Mouse (Mus musculus) liver, adult 2 months (tissue): ENCODE data around the gene Tigd3. TPM values are rescaled to one million over a fixed set of nuclear protein-coding genes. Genes with fewer than 3 reads are reported as not detected.
A peak's percentile ranks its signal among the peaks of the same experiment; 100 is the strongest.

Experiments
- DNase-seq: peaks from one replicate; pipeline ENCODE4 v3.0.0-alpha.2; 2011; ENCODE audit warnings: low read depth, low spot score; ENCODE audit errors: extremely low read depth
- H3K27ac ChIP-seq: fragments of 200-500 bp; replicated peaks from 2 replicates; pipeline ENCODE4 v1.5.1; 2012; ENCODE audit warnings: low read depth, mild to moderate bottlenecking, control low read depth, inconsistent platforms, low read length; ENCODE audit not compliant: insufficient read depth
- H3K27me3 ChIP-seq: fragments of 200-500 bp; 2 replicates; pipeline ENCODE4 v1.6.1; 2012; ENCODE audit warnings: mild to moderate bottlenecking, moderate library complexity, low read length, inconsistent platforms; ENCODE audit not compliant: control insufficient read depth, insufficient read depth
- H3K36me3 ChIP-seq: fragments of 200-500 bp; 2 replicates; pipeline ENCODE4 v1.6.1; 2012; ENCODE audit warnings: low read length, inconsistent platforms; ENCODE audit not compliant: control insufficient read depth, insufficient read depth
- H3K4me1 ChIP-seq: fragments of 200-500 bp; 2 replicates; pipeline ENCODE4 v1.6.1; 2011; ENCODE audit warnings: low read length; ENCODE audit not compliant: control insufficient read depth, insufficient read depth
- H3K4me3 ChIP-seq: fragments of 200-500 bp; 2 replicates; pipeline ENCODE4 v1.5.1; 2011; ENCODE audit warnings: low read depth, mild to moderate bottlenecking, control low read depth, low read length, moderate library complexity; ENCODE audit not compliant: insufficient read depth
- H3K79me2 ChIP-seq: fragments of 200-500 bp; 2 replicates; pipeline ENCODE4 v1.6.1; 2012; ENCODE audit warnings: inconsistent platforms, mild to moderate bottlenecking, low read length, moderate library complexity; ENCODE audit not compliant: control insufficient read depth, insufficient read depth
- H3K9ac ChIP-seq: fragments of 200-500 bp; 2 replicates; pipeline ENCODE4 v1.6.1; 2012; ENCODE audit warnings: low read depth, mild to moderate bottlenecking, control low read depth, inconsistent platforms, low read length
- CTCF ChIP-seq: fragments of 200-500 bp; IDR thresholded peaks from 2 replicates; pipeline ENCODE4 v1.5.1; 2011; ENCODE audit warnings: low read depth, low read length, control low read depth
- POLR2A ChIP-seq: fragments of 200-500 bp; IDR thresholded peaks from 2 replicates; pipeline ENCODE4 v1.6.1; 2011; ENCODE audit warnings: low read length, control low read depth; ENCODE audit not compliant: insufficient read depth; ENCODE audit errors: extremely low read depth
- WGBS: fragments of 180-500 bp; shearing (Covaris S2); methylation state at CpG from one replicate; pipeline ENCODE4 v1.1.7; 2018; 5-methylcytosine and 5-hydroxymethylcytosine counted together
- polyA plus RNA-seq: library from polyadenylated mRNA; depleted of rRNA; stranded (reverse); fragments of >200 nt; gene quantifications from 2 replicates; pipeline ENCODE4 v1.2.3, GENCODE M21; 2012; rRNA removed
- total RNA-seq: library from RNA; depleted of rRNA; stranded (reverse); fragments of >200 nt; gene quantifications from 2 replicates; pipeline ENCODE4 v1.2.3, GENCODE M21; 2014; rRNA removed

The Tigd3 gene
- total and polyA plus RNA-seq, 2 experiments = 0.18 to 0.24 TPM

GRCm38 (mm10) chr19:5844831-5845318 lies 49.1 kb downstream of the Tigd3 start:
- peaks cover 13% of the 10 kb centered on the region for H3K79me2 ChIP-seq
- TF ChIP-seq CTCF (peak; percentile 12; the same call in 1 of the 2 replicates), POLR2A (no peak; the same call in 1 of the 2 replicates)
- no peak for DNase-seq
- peak overlapping the region; percentile 91 for H3K27ac ChIP-seq
- H3K9ac ChIP-seq = peak overlapping the region; percentile 81
- peak overlapping the region; percentile 71 for H3K4me3 ChIP-seq
- H3K27me3 ChIP-seq = no peaks in the 10 kb centered on the region
- peaks cover 9% of the 10 kb centered on the region for H3K4me1 ChIP-seq
- 4% methylated on average over 12 of the region's 12 CpGs for WGBS
- no peaks in the 10 kb centered on the region for H3K36me3 ChIP-seq

DNA sequence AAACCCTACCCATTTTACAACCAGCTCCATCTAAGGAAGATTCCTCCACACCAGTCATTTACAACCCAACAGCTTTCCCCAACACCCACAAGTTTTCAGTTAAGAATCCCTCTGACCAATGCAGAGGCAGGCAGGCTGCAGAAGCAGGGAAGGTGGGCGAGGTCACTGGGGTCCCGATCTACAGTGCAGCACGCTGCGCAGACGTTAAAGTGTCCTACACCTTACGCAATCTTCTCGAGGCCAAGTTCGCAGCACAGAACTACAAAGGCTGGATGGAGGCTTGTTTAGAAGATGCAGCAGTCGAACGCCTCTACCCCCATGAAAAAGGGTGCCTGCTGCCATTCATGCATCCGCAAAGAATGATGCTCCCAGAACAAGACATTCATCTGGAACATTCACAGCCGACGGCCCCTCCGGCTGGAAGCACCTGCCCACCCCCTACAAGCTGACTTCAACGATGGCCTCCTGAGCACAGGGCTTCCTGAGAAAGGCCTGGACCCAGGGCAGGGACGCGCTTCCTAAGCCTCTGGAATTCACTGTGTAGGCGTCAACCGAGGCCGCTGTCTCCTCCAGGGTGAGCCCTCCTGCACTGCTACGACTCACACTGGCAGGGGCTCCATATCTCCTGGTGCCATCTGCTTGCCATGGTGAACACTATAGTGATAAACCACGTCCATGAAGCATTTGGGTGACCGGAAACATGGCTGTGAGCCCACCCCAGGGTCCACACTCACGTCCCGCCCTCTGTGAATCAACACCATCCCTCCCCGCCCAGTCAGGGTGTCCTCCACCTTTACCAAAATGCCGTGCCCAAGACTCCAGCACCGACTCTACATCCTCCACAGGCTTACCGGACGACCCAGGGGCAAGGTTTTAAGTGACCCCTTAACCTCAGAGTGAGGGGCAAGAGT lies 49.9 kb downstream of the Tigd3 start:
- Histone ChIP-seq H3K4me3 (peak overlapping the region; percentile 71), H3K36me3 (no peaks in the 10 kb centered on the region), H3K27ac (peak overlapping the region; percentile 91), H3K27me3 (no peaks in the 10 kb centered on the region), H3K79me2 (peaks cover 13% of the 10 kb centered on the region), H3K4me1 (peaks cover 9% of the 10 kb centered on the region), H3K9ac (peak overlapping the region; percentile 81)
- 7% methylated on average over 30 of the region's 30 CpGs for WGBS
- peak; percentile 53 for DNase-seq
- peak; percentile 44 for TF ChIP-seq POLR2A
- TF ChIP-seq CTCF = peak; percentile 30

GRCm38 (mm10) chr19:5842785-5843730 lies 50.9 kb downstream of the Tigd3 start:
- Histone ChIP-seq H3K9ac (peak overlapping the region; percentile 81), H3K27ac (peak overlapping the region; percentile 91), H3K36me3 (no peaks in the 10 kb centered on the region), H3K27me3 (no peaks in the 10 kb centered on the region), H3K4me1 (peaks cover 16% of the 10 kb centered on the region), H3K79me2 (peaks cover 13% of the 10 kb centered on the region), H3K4me3 (peak overlapping the region; percentile 71)
- WGBS = 4% methylated on average over 9 of the region's 9 CpGs
- DNase-seq = peak; percentile 79
- TF ChIP-seq CTCF (peak; percentile 34; the same call in 1 of the 2 replicates), POLR2A (peak; percentile 69; the same call in 1 of the 2 replicates)

DNA sequence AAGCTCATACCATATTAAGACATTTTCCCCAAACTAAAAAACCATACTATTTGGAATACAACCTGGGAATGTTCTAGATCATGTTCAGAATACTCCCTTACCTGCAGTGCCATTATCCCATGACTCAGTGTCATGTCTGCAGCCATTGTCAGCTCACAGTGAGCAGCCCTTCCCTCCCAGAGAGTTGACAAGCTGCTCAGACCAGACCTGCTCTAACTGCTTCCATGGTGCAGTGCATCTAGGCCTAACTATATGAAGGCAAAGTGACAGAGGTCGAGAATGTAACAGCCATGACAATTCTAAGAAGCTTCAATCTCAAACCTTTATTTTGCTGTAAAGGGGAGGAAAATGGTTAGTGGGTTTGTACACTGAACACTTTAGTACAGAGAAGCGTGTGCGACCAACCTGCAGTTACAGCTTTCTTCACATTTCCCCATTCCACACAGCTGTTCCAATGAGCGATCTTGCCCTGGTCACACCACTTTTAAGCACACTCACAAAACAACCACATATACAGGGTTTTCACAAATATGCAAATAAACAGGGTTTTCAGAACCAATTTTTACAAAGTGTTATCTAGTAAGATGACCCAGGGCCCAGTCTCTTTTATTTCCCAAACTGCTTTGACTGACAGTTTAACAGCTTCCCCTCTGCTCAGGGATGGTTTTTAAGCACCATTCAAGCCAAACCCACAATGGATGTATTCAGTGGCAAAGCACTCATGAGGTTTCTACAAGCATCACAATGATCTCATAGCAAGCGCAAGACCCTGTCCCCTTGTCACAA lies 51.8 kb downstream of the Tigd3 start:
- Histone ChIP-seq H3K4me3 (peak overlapping the region; percentile 71), H3K27ac (peak overlapping the region; percentile 63), H3K4me1 (peaks cover 8% of the 10 kb centered on the region), H3K79me2 (peaks cover 13% of the 10 kb centered on the region), H3K9ac (peak overlapping the region; percentile 66), H3K36me3 (no peaks in the 10 kb centered on the region), H3K27me3 (no peaks in the 10 kb centered on the region)
- peak; percentile 76 for DNase-seq
- 8% methylated on average over 5 of the region's 5 CpGs for WGBS
- TF ChIP-seq POLR2A = peak; percentile 54
- TF ChIP-seq CTCF = peak; percentile 2; the same call in 1 of the 2 replicates

DNA sequence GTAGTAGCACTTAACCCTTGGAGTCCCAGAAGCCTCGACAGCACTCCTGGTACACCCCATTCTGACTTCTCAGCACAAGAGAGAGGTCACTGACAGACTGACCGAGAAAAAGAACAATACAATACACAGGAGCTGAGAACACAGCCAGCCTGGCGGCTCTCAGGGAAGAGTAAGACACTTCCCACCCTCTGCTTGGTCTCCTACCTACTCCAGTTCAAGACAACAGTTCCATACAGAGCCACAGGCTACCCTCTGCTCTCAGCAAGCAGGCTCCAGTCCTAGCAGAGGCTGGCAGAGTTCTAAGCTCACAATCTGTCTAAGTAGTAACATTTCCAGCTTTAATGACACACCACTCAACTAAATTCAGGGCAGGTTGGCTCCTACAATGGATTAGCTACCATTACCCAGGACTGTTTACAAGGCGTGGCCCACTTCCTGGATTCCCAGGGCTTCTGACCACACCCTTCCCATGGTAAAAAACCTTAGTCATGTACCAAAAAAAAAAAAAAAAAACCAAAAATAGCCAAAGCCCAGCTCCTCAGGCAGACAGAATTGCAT lies 52.5 kb downstream of the Tigd3 start:
- no peaks in the 10 kb centered on the region for H3K27me3 ChIP-seq
- peaks cover 12% of the 10 kb centered on the region for H3K4me1 ChIP-seq
- TF ChIP-seq POLR2A (peak; percentile 76), CTCF (peak; percentile 26)
- H3K36me3 ChIP-seq = no peaks in the 10 kb centered on the region
- H3K4me3 ChIP-seq = peak overlapping the region; percentile 71
- WGBS = 7% methylated on average over 4 of the region's 4 CpGs
- H3K27ac ChIP-seq = peak overlapping the region; percentile 69
- peak overlapping the region; percentile 61 for H3K9ac ChIP-seq
- DNase-seq = peak; percentile 82
- H3K79me2 ChIP-seq = peaks cover 13% of the 10 kb centered on the region

Other genes starting within 250 kb of the Tigd3 start
Only the 30 nearest of the 31 such genes appear.
- 3.4 and 4.4 TPM in 2 replicates for gene Sipa1, start 230.4 kb downstream of the Tigd3 start, total RNA-seq
- 11.8 and 17.9 TPM in 2 replicates for gene Sipa1, start 230.4 kb downstream of the Tigd3 start, polyA plus RNA-seq
- gene Map3k11, start 205.4 kb downstream of the Tigd3 start, total RNA-seq = 10.2 and 16.4 TPM in 2 replicates
- 46.2 and 53.6 TPM in 2 replicates for gene Map3k11, start 205.4 kb downstream of the Tigd3 start, polyA plus RNA-seq
- gene Pcnx3, start 205.2 kb downstream of the Tigd3 start, total RNA-seq = 7.6 and 14.0 TPM in 2 replicates
- gene Pcnx3, start 205.2 kb downstream of the Tigd3 start, polyA plus RNA-seq = 44.8 and 63.8 TPM in 2 replicates
- gene Kcnk7, start 189.8 kb downstream of the Tigd3 start, total RNA-seq = not detected in 2 replicates
- gene Kcnk7, start 189.8 kb downstream of the Tigd3 start, polyA plus RNA-seq = 0.09 TPM in 1 of 2 replicates, not detected in the other
- 5.1 and 5.8 TPM in 2 replicates for gene Ehbp1l1, start 167.8 kb downstream of the Tigd3 start, total RNA-seq
- gene Ehbp1l1, start 167.8 kb downstream of the Tigd3 start, polyA plus RNA-seq = 5.3 and 8.3 TPM in 2 replicates
- gene Fam89b, start 164.5 kb downstream of the Tigd3 start, total RNA-seq = 6.8 and 9.9 TPM in 2 replicates
- gene Fam89b, start 164.5 kb downstream of the Tigd3 start, polyA plus RNA-seq = 51.7 and 56.6 TPM in 2 replicates
- gene Ltbp3, start 153.2 kb downstream of the Tigd3 start, total RNA-seq = 1.2 and 2.1 TPM in 2 replicates
- 3.4 and 3.6 TPM in 2 replicates for gene Ltbp3, start 153.2 kb downstream of the Tigd3 start, polyA plus RNA-seq
- 28.9 and 35.9 TPM in 2 replicates for gene Scyl1, start 122.7 kb downstream of the Tigd3 start, total RNA-seq
- 40.9 and 46.6 TPM in 2 replicates for gene Scyl1, start 122.7 kb downstream of the Tigd3 start, polyA plus RNA-seq
- 5.2 and 5.9 TPM in 2 replicates for gene Frmd8, start 18.9 kb downstream of the Tigd3 start, total RNA-seq
- gene Frmd8, start 18.9 kb downstream of the Tigd3 start, polyA plus RNA-seq = 10.3 and 14.2 TPM in 2 replicates
- 8.6 and 13.0 TPM in 2 replicates for gene Slc25a45, start 16.3 kb downstream of the Tigd3 start, total RNA-seq
- 52.8 and 57.7 TPM in 2 replicates for gene Slc25a45, start 16.3 kb downstream of the Tigd3 start, polyA plus RNA-seq
- 10.3 and 10.7 TPM in 2 replicates for gene Dpf2, start 18.9 kb upstream of the Tigd3 start, total RNA-seq
- 28.8 and 40.0 TPM in 2 replicates for gene Dpf2, start 18.9 kb upstream of the Tigd3 start, polyA plus RNA-seq
- 1.7 and 2.1 TPM in 2 replicates for gene Cdc42ep2, start 30.7 kb upstream of the Tigd3 start, total RNA-seq
- gene Cdc42ep2, start 30.7 kb upstream of the Tigd3 start, polyA plus RNA-seq = 2.1 and 2.4 TPM in 2 replicates
- gene Pola2, start 70.1 kb upstream of the Tigd3 start, total RNA-seq = 6.7 and 8.3 TPM in 2 replicates
- 10.5 and 14.3 TPM in 2 replicates for gene Pola2, start 70.1 kb upstream of the Tigd3 start, polyA plus RNA-seq
- gene Slc22a20, start 92.0 kb upstream of the Tigd3 start, total RNA-seq = not detected in 2 replicates
- not detected in 2 replicates for gene Slc22a20, start 92.0 kb upstream of the Tigd3 start, polyA plus RNA-seq
- gene Capn1, start 121.7 kb upstream of the Tigd3 start, total RNA-seq = 8.0 and 9.9 TPM in 2 replicates
- gene Capn1, start 121.7 kb upstream of the Tigd3 start, polyA plus RNA-seq = 10.6 and 12.7 TPM in 2 replicates
- 7.6 and 15.2 TPM in 2 replicates for gene Syvn1, start 152.4 kb upstream of the Tigd3 start, total RNA-seq
- gene Syvn1, start 152.4 kb upstream of the Tigd3 start, polyA plus RNA-seq = 53.0 and 64.7 TPM in 2 replicates
- 27.1 and 27.2 TPM in 2 replicates for gene Mrpl49, start 163.6 kb upstream of the Tigd3 start, total RNA-seq
- 13.6 and 16.8 TPM in 2 replicates for gene Mrpl49, start 163.6 kb upstream of the Tigd3 start, polyA plus RNA-seq
- gene Fau, start 163.7 kb upstream of the Tigd3 start, total RNA-seq = 455 and 560 TPM in 2 replicates
- gene Fau, start 163.7 kb upstream of the Tigd3 start, polyA plus RNA-seq = 715 and 820 TPM in 2 replicates
- 10.9 and 12.6 TPM in 2 replicates for gene Znhit2, start 167.0 kb upstream of the Tigd3 start, total RNA-seq
- 52.6 and 52.7 TPM in 2 replicates for gene Znhit2, start 167.0 kb upstream of the Tigd3 start, polyA plus RNA-seq
- gene Tm7sf2, start 174.2 kb upstream of the Tigd3 start, total RNA-seq = 185 and 210 TPM in 2 replicates
- gene Tm7sf2, start 174.2 kb upstream of the Tigd3 start, polyA plus RNA-seq = 433 and 503 TPM in 2 replicates
- gene Vps51, start 183.1 kb upstream of the Tigd3 start, total RNA-seq = 16.0 and 19.8 TPM in 2 replicates
- 30.4 and 36.3 TPM in 2 replicates for gene Vps51, start 183.1 kb upstream of the Tigd3 start, polyA plus RNA-seq
- gene Tmem262, start 185.9 kb upstream of the Tigd3 start, total RNA-seq = not detected in 2 replicates
- not detected in 2 replicates for gene Tmem262, start 185.9 kb upstream of the Tigd3 start, polyA plus RNA-seq
- 0.34 and 0.46 TPM in 2 replicates for gene Gm28374, start 188.1 kb upstream of the Tigd3 start, total RNA-seq
- gene Gm28374, start 188.1 kb upstream of the Tigd3 start, polyA plus RNA-seq = 0.20 TPM in 1 of 2 replicates, not detected in the other
- gene Zfpl1, start 190.8 kb upstream of the Tigd3 start, total RNA-seq = 7.9 and 11.0 TPM in 2 replicates
- gene Zfpl1, start 190.8 kb upstream of the Tigd3 start, polyA plus RNA-seq = 45.1 and 49.1 TPM in 2 replicates
- 0.28 and 0.47 TPM in 2 replicates for gene Cdca5, start 190.8 kb upstream of the Tigd3 start, total RNA-seq
- gene Cdca5, start 190.8 kb upstream of the Tigd3 start, polyA plus RNA-seq = 0.18 and 0.20 TPM in 2 replicates
- not detected in 2 replicates for gene AC131692.1, start 200.3 kb upstream of the Tigd3 start, total RNA-seq
- gene AC131692.1, start 200.3 kb upstream of the Tigd3 start, polyA plus RNA-seq = not detected in 2 replicates
- gene Naaladl1, start 211.6 kb upstream of the Tigd3 start, total RNA-seq = not detected in 2 replicates
- not detected in 2 replicates for gene Naaladl1, start 211.6 kb upstream of the Tigd3 start, polyA plus RNA-seq
- 4.0 and 4.9 TPM in 2 replicates for gene Sac3d1, start 224.5 kb upstream of the Tigd3 start, total RNA-seq
- gene Sac3d1, start 224.5 kb upstream of the Tigd3 start, polyA plus RNA-seq = 19.4 and 22.0 TPM in 2 replicates
- gene Snx15, start 234.2 kb upstream of the Tigd3 start, total RNA-seq = 7.2 and 10.5 TPM in 2 replicates
- 19.1 and 20.5 TPM in 2 replicates for gene Snx15, start 234.2 kb upstream of the Tigd3 start, polyA plus RNA-seq
- gene Batf2, start 246.8 kb upstream of the Tigd3 start, total RNA-seq = 0.74 and 1.6 TPM in 2 replicates
- gene Batf2, start 246.8 kb upstream of the Tigd3 start, polyA plus RNA-seq = 1.1 and 2.4 TPM in 2 replicates